Mouse (Mus musculus): Measurements from ENCODE around the gene Atpaf1.

The Atpaf1 gene

GRCm38 (mm10) chr4:115815606-115816005, 31.0 kb downstream of the Atpaf1 start:
- no peak for DNase-seq

DNA sequence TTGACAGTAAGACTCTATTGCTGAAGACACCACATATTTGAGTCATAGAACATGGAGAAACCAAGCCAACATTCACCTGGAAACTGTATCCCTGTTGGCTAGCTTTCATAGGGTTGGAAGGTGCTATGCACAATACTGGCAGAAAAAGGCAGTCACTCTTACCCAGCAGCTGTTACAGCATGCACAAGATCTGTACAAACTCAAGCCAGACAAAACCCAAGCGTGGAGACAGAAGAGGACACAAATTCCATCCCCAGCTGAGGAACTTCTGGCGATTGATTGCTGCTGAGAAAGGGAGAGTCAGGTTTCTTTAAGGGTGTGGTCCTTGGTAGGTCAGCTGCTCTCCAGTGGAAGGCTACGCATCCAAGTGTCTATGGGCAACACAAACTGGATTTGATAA, 35.6 kb downstream of the Atpaf1 start:
- DNase-seq, result no peak

- DNase-seq, result no peak
These were observed 36.3 kb downstream of the Atpaf1 start for GRCm38 (mm10) chr4:115820944-115821343.

- no peak for DNase-seq
These were observed 36.8 kb downstream of the Atpaf1 start for GRCm38 (mm10) chr4:115821431-115821830.

DNA sequence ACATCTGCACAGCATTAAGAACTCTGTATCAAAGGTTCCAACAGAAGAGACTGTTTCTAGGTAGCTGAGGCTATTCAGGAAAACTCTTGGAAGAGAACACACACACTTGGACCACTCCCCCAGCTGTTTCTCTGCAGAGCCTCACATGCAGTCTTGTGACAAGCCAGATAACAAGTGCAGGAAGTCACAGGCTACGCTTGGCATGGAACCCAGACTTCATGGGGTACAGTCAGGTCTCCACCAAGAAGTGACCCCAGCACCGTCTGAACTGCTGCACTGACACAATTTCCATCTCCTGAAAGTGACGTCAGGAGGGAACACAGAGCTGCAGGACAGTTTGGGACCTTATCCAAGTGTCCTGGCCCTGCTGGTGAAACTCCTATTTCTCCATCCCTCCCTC, 37.3 kb downstream of the Atpaf1 start:
- no peak for DNase-seq

- no peak for DNase-seq
These were observed 39.6 kb downstream of the Atpaf1 start for GRCm38 (mm10) chr4:115824178-115824577.

DNA sequence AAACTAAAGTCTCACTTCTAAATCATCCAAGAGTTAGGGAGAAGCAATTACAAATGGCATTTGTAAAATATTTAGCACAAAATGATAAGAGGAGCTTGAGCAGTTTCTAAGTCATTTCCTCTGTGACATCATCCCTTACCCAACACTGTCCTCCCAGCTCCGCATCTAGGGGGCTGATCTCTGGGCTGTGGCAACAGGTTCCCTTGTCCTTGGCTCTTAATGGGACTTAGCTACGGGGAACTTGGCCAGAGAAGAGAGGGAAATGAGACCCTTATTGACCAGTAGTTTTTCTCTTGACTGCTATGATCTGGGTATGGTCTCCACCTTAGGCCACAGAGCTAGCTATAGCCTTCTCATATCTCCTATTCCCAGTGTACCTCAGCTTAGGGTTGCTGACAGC, 40.7 kb downstream of the Atpaf1 start:
- DNase-seq, result no peak

GRCm38 (mm10) chr4:115827066-115827465, 42.5 kb downstream of the Atpaf1 start:
- no peak for DNase-seq

DNA sequence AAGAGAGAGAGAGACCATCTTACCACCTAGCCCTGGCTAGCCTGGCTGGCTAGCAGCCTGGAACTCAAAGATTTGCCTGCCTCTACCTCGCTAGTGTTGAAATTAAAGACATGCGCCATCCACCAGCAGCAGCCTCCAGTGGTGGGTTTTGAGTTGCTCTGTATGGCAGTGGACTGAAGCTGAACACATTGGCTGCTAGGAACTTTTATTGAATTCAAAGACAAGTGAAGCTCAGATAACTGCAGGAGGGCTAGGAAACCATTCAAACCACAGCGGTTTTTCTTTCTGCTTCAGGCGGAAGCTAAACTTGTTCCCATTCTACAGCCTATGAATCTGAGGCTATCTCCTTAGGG, 42.9 kb downstream of the Atpaf1 start:
- DNase-seq, result no peak

DNA sequence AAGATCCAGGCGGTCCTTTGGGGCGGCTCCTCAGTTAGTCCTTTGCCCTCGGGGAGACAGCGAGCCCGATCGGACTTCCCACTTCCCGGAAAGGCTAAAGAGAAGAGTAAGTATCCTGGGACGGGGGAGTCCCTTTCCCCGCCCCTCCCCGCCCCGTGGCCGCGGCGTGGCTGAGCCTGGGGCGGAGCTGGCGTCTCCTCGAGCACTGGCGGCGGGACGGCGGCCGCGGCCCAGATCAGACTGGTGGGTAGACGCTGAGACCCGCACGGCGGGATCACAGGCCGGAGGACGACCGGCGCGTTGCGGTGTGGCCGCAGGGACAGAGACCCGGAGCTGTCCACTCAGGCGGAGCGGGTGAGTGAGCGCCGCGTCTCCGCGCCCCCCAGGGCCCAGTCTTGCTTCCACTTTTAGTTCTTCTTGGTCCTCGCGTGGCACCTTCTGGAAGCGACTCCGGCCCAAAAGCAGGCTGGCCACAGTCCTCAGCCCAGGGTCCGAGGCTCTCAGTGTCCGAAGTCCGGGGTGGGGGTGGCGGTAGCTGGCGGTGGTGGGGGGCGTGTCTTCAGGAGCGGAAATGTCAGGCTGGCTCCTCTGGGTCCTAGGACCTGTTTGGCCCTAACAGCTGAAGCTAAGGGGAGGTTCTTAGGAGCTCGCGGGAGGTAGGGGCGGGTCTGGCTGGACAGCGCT, 43.4 kb downstream of the Atpaf1 start, which contains the start of gene Mob3c:
Mob3c (plus strand) TSS at position 205 of the 684 bp plus-strand sequence.
- DNase-seq, result peak; percentile 87

DNA sequence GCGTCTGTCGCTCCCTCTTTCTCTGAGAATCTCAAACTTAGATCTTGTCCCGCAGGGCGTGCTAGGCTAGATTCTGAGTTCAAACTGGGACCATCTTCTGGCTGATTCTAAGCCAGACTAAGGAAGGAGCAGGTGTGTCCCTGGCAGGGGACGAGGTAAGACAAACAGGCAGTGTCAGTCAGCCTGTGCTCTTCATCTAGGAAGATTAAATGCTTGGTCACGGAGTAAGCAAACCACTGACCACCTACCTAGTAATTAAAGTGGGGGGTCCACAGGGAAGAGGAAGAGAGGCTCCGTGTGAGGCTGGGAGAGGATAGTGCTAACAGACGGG, 43.9 kb downstream of the Atpaf1 start:
- no peak for DNase-seq

DNA sequence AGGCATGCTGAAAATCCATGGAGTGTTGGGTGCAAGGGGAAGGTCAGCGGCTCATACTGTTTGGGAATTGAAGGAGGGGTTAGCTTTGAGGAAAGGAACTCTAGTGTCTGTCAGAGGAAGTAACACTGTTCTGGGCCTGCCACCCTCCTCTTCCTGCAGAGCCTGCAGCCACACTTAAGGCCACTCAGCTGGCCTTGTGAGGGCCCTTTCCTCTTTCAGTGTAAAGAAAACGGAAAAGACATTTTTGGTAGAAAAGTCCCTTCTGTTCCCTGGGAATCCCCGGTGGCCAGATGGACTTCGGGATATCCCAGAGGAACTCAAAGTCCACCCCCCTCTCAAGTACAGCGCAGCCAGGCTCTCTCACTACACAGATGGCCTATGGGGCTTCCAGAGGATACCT, 45.9 kb downstream of the Atpaf1 start:
- DNase-seq, result no peak

DNA sequence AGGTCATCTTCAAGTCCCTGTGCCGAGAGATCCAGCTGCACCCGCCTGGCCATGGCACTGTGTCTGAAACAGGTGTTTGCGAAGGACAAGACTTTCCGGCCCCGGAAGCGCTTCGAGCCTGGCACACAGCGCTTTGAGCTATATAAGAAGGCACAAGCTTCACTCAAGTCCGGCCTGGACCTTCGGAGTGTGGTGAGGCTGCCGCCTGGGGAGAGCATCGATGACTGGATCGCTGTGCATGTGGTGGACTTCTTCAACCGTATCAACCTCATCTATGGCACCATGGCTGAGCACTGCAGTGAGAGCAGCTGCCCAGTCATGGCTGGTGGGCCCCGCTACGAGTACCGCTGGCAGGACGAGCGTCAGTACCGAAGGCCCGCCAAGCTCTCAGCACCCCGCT, 46.6 kb downstream of the Atpaf1 start:
- no peak for DNase-seq

GRCm38 (mm10) chr4:115832040-115832439, 47.4 kb downstream of the Atpaf1 start:
- no peak for DNase-seq

DNA sequence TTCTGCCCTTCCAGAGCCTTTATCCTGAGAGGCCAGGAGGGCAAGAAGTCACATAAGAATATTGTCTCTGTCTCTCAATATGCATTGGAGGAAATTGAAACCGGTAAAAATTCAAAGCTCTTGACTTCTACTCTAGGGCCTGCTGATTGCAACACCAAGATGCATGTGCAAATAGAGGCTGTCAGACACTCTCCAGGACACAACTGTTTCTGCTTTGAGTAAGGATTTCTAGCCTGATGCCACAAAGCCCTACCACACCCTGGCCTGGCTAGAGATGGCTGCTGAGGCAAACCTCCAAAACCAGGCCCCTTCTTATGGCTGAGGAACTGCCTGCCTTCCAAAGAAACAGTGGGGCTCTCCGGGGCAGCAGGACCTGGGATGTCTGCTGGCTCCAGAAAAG, 51.0 kb downstream of the Atpaf1 start:
- no peak for DNase-seq

DNA sequence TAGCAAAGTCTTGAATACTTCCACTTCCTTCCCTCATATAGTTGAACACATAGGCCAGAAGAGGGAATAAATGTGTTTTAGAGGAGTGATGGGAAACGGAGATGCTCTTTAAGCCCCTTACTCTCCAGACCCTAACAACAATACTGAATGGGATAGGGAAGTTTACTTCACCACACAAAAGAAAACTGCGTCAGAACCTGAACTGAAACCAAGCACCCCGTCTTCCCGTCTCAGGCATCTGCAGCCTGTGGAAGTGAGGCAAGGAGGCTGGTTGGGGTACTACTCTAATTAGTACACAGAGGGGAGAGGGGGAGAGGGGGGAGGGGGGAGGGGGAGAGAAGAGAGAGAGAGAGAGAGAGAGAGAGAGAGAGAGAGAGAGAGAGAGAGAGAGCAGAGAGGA, 53.6 kb downstream of the Atpaf1 start:
- no peak for DNase-seq

GRCm38 (mm10) chr4:115838696-115839641, 54.4 kb downstream of the Atpaf1 start, which contains the start of gene Mknk1:
Gene Mknk1 (plus strand): TSS chr4:115839198.
- peak; percentile 95 for DNase-seq

DNA sequence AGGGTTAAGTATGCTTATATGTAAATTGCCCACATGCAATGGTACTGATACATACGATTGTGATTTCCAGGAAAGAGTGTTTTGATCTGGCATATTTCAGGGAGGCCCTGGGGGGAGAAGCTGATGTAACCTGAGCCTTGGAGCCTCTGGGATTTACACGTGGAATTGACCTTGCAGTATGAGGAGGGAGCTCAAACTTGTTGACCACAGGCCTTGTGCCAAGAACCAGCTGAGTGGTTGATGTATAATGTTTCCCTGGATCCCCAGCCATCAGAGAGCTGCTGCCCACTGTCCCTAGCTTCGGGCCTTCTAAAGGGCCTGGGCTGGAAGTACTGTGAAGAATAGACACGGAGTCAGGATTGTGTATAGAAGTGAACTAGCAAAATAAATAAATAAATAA, 55.3 kb downstream of the Atpaf1 start:
- no peak for DNase-seq

DNA sequence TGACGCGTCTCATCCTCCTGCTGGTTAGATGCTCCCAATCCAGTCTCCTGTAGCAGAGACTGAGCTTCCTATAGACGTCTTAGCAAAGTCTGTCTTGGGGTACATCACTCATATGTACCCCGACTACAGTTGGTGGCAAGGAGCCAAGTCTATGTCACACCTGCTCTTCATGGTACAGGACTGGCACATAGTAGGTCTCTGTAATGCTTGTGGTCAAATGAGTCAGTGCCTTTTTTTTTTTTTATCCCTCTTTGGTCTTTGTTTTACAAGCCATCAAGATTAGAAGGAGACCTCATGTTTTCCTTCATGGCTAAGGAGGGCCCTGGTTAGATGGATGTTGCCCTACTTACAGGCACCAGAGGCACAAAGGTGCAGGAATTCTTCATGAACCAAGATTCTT, 56.2 kb downstream of the Atpaf1 start:
- DNase-seq, result no peak

GRCm38 (mm10) chr4:115846656-115847055, 62.0 kb downstream of the Atpaf1 start:
- no peak for DNase-seq

DNA sequence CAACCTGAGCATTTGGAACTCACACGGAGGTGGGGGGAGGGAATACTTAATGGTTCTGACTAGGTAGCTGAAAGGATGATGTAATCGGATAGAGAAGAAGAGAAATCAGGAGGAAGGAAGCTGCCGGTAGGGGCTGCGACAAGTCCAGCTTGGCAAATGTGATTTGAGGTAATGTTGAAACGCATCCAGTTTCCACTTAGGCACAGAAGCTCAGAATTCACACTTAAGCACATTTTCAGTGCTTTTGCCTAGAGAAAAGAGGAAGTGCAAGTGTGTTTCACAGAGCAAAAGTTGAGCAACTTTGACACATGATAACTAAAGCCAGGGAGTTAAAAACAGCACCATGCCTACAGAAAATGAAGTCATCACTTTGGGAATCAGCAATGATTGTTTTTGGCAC, 62.8 kb downstream of the Atpaf1 start:
- no peak for DNase-seq

DNA sequence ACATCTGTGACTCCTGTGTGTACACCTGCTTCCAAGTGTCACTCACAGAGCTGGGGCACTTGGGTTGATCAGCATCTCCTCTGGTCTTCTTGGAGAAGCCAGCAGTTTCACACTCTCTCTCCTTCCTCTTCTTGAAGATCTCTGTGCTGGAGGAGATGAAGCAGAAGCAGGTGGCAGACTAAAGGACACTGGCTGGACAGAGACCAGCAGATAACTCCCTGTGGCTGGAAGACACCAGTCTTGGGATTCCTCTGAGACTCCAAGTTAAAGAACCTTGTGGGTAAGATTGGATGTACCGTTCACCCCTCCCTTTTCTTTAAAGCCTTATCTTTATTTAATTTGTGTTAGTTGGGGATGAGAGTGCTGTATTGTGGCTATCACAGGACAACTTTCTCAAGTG, 63.5 kb downstream of the Atpaf1 start:
- no peak for DNase-seq

DNA sequence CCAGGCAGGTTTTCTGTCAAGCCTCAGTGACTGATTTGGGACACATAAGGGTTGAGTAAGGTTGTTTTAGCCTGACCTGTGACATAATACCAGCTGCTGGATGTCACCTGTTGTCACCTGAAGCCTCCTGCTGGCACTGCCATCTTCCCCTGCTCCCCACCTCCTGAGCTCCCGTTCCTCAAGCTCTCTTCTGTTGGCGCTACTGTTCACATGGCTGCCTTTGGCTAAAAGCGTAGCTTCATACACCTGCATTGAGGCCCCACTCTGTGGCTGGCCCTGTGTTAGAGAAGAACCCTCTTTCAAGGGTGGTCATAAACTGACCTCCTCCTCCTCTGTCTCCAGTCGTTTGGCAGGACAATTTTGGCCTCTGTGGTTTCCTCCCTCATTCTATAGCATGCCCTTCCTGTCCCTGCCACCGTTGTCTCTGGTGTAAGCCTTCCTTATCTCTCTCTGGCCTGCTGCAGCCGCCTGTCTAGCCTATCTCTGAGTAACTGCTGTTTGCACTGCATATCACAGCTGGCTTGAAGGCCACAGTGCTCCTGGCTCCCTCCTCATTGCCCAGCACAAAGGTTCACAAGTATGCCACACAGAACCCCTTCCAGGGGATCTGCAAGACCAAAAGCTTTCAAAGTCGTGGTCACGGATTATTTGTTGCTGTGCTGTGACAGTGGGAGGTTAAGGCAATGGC, 64.5 kb downstream of the Atpaf1 start:
- DNase-seq, result no peak

DNA sequence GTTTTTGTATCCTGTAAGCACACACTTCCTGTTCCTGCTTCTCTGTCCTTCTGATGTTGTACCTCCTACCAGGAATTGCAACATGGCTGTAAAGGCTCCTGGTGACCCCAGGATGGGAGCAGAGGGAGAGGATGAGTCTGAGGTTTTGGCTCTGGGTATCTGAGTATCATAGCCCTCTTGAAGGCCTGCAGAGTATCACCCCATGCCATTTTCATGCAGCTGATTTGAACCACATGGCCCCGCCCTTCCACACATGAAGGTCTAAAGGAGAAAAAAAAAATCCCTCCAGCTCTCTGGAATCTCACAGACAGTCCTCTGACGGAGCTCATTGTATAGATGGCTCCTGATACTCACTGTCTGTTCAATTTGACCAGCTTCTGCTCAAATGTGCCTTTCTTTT, 65.5 kb downstream of the Atpaf1 start:
- DNase-seq, result no peak

Measured in retina, postnatal 1 day (tissue).